Mouse (Mus musculus) mouse trophoblast stem cell (cell line): ENCODE measurements around the gene S100a6.

Experiments used
- in situ Hi-C, 2 experiments: fragments of 300-500 bp; cut with MseI, MboI; formaldehyde crosslinking; loops; 2 replicates in 1 of 2; 3 replicates in 1 of 2; pipeline ENCODE4 v1.15.1; 2025

S100a6 gene

GRCm38 (mm10) chr3:90612728-90613291, at the start of gene S100a6:
Gene S100a6, plus strand, starts transcription at chr3:90612882.
- in situ Hi-C loops, result no loop called here

- in situ Hi-C loops, result loop anchor here in 1 of 2 experiments (10.0 kb wide), 1 partner anchor 50 kb away; the partner anchor contains the start of gene S100a14
These were observed 38.0 kb upstream of the S100a6 start for GRCm38 (mm10) chr3:90574691-90575090.

DNA sequence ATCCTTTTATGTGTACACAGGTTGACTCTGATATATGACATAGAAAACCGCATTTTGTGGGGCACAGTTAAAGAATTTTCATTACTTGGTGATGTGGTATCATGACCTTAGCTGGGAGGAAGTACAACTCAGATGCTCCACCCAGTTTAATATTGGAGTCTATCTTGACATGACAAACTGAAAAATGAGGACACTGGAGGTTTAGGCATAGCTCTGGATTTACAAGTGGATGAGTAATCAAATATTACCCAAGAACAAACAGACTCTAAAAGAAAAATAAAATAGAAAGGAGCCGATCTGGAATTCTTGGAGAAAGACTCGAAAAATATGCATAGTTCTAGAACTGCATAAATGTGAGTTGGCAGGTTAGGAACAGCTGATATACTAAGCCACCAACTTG, 37.4 kb upstream of the S100a6 start:
- in situ Hi-C loops, result loop anchor here in 1 of 2 experiments (10.0 kb wide), 1 partner anchor 51 kb away; the partner anchor contains the start of gene S100a14

GRCm38 (mm10) chr3:90576351-90577001, 36.2 kb upstream of the S100a6 start:
- in situ Hi-C loops, result loop anchor here in 1 of 2 experiments (10.0 kb wide), 1 partner anchor 52 kb away; the partner anchor contains the start of gene S100a14

GRCm38 (mm10) chr3:90579433-90579832, 33.2 kb upstream of the S100a6 start:
- in situ Hi-C loops, result loop anchor here in 1 of 2 experiments (10.0 kb wide), 1 partner anchor 55 kb away; the partner anchor contains the start of gene S100a14

DNA sequence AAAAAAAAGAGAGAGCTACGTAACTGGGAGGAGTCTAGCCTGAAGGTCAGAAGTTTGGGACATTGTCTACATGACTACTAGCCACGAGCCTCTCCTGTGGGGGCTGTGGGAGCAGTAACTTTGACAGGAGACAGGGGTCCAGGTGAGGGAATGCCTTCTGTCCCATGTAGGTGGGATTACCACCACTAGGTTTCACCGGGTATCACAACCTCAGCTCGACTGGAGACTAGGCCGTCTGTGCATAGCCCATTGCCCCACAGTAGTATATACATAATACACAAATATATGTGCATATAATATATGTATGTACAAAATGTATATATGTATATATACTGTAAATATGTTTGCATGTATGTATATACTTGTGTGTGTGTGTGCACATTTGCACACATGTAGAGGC, 31.5 kb upstream of the S100a6 start:
- in situ Hi-C loops, result loop anchor here in 1 of 2 experiments (5.0 kb wide), 1 partner anchor 36 kb away; no protein-coding TSS in a partner anchor

GRCm38 (mm10) chr3:90582156-90582555, 30.5 kb upstream of the S100a6 start:
- in situ Hi-C loops, result loop anchor here in 1 of 2 experiments (5.0 kb wide), 1 partner anchor 35 kb away; no protein-coding TSS in a partner anchor

DNA sequence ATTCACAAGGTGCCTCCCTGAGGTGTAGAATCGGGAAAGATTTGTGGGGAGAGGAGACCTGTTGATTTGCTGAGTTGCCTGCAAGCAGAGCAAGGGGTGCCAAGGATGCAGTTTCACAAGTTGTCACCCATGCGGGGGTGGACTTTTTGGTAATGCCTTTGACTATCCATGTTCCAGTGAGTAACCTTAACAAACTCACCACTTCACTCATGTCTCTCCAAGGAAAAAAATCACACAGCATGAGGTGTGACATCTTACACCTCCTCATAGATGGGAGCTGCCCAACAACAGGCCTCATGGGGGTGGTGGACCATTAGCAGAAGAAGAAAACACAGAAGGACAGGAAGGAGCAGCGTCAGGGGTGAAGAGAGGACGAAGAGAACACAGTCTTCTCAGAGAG, 30.1 kb upstream of the S100a6 start:
- in situ Hi-C loops, result loop anchor here in 1 of 2 experiments (5.0 kb wide), 1 partner anchor 35 kb away; no protein-coding TSS in a partner anchor

DNA sequence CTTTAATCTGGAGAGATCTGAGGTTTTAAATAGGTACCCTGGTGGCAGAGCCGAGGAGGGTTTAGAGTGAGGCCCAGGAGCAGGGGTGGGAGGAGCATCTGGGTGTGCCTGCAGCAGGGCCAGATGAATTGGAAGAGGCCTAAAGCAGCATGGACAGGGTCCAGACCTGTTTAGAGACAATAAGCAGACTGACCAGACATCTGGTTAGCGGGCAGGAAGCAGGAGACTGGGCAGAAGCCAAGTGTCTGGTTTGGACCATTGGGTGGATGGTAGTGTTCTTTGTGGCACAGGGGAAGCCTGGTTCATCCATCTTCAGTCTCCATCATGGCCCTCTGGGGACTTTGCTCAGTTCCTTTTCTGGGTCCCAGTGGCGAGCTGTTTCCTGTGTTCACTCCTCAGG, 28.8 kb upstream of the S100a6 start:
- in situ Hi-C loops, result loop anchor here in 1 of 2 experiments (5.0 kb wide), 1 partner anchor 33 kb away; no protein-coding TSS in a partner anchor

GRCm38 (mm10) chr3:90585595-90585994, 27.1 kb upstream of the S100a6 start:
- in situ Hi-C loops, result no loop called here

DNA sequence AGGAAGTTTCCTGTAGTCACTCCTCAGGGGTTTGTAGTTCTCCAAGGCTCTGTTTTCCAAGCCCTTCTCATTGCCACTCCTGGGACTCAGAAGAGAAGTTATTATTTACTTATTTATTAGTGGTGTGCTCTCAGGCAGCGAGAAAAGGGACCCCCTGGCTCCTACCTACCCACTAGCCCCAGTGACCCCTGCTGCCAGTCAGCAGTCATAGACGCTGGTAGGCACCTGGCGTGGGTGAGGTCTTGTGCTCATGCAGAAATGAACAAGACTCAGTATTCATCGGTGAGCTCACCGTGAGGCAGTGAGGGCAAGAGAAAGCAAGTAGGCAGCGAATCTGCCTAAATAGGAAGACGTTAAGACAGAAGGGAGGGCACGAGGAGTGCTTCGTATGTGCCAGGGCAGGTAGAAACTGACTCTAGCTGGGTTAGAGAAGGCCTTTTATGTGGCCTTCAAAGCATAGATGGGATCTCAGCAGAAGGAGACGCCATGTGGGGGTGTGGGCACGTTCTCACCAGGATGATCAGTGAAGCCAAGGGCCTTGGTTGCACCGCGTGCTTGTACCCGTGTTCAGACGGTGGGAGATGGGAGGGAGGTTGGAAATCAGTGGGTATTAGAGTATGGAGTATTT, 26.6 kb upstream of the S100a6 start:
- in situ Hi-C loops, result no loop called here

- in situ Hi-C loops, result no loop called here
These were observed 25.8 kb upstream of the S100a6 start for GRCm38 (mm10) chr3:90586906-90587305.

DNA sequence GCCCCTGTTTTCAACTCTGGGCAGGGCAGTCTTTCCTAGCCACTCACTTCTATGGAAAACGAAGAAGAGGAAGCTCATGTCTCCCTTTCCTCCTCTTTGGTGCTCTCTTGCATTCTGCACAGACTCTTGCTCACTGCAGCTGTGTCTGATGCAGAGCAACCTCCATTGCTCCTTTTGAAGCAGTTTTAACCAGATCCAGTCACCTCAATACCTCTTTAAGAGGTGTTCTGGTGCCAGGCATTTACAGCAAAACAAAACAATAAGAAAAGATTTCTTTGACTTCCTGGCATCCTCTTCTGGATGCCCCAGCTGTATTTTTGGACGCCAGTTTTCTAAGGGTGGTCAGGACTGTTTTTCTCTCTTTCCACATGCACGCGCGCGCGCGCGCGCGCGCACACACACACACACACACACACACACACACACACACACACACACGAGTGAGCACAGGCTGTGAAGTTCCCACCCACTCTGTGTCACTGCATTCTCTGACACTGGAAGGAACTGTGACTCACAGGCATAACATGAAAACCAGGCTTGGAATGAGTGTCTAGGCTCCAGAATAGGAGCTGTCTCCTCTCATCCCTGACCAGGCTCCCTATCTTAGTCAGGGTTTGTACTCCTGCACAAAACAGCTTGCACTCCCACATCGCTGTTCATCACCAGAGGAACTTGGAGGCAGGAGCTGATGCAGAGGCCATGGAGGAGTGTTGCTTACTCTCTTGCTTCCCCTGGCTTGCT, 25.2 kb upstream of the S100a6 start:
- in situ Hi-C loops, result no loop called here

DNA sequence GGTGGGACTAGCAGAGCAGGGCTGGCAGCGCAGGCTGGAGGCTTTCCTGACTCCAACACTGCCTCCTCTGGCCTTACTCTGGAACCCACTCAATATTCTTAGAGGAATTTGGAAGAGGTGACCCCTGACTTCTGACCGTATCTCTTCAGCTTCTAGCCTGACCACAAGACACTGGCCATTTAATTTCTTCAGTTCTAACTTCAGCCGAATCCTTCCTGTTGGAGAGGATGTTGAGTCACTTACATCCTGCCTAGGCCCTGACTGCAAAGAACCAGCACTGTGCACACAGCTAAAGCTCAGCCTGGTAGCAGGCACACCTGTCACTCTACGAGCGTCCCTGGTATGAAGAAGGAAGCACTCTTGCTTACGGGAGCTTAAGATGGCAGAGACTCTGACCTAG, 23.3 kb upstream of the S100a6 start:
- in situ Hi-C loops, result no loop called here

- in situ Hi-C loops, result no loop called here
These were observed 22.7 kb upstream of the S100a6 start, which contains the start of gene S100a2 for GRCm38 (mm10) chr3:90589947-90590346. Gene S100a2, plus strand, starts transcription at chr3:90590247.

GRCm38 (mm10) chr3:90594466-90594865, 18.2 kb upstream of the S100a6 start:
- in situ Hi-C loops, result no loop called here

DNA sequence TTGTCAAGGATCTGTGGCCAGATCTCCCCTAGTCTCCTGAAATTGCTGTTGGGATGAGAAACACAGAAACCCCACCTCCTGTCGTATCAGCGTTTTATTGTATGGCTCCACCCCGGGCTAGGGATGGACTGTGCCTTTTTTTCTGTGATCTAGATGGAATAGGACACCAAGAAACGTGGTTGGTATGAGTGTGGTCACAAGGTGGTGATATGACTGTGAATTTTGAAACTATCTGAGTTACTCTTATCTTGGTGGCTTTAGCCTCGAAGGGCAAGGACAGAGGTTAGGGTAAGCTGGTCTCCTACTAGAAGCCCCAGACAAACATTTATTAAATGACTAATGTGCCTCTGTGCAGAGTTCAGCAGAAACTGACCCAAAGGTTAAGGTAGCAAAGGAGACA, 17.1 kb upstream of the S100a6 start:
- in situ Hi-C loops, result no loop called here

DNA sequence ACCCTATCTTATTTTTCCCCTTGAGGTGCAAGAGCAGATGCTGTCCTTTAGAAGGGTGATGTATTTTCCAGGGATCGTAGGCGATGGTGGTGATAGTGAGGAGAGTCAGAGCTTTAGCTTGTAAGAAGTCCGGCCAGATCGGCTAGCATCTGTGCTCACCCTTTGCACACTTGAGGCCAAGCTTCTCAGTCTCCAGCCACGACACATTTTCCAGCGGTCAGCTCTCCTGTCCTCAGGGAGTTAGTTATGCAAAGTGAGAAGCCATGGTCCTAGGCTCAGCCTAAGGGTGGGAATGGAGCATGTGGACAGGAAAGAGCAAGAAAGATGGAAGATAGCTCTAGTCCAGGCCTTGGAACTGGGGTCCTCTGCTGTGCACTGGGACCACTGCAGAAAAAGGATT, 15.9 kb upstream of the S100a6 start:
- in situ Hi-C loops, result no loop called here

GRCm38 (mm10) chr3:90597736-90598135, 14.9 kb upstream of the S100a6 start:
- in situ Hi-C loops, result no loop called here

GRCm38 (mm10) chr3:90598212-90598611, 14.5 kb upstream of the S100a6 start:
- in situ Hi-C loops, result no loop called here

DNA sequence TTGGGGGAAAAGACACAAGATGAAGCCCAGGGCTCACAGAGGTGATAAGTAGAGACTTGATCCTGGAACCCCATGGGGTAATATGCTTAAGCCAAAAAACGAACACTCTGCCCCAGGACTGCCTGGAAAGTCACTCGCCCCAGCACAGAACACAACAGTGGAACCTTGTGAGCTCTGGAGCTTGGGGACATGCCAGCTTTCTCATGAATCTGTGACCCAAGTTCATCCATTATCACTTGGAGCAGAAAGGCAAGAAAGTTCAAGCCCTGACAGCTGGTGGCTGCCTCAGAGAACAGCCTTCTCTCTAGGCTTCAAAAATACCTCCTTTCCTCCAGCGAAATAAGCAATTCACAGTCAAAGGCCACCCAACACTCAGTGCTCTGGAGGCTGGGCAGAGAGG, 13.3 kb upstream of the S100a6 start:
- in situ Hi-C loops, result no loop called here

- in situ Hi-C loops, result no loop called here
These were observed 12.6 kb upstream of the S100a6 start for GRCm38 (mm10) chr3:90600036-90600435.
